Mouse (Mus musculus) stomach, embryonic 14.5 days (tissue): ENCODE measurements around the gene Hadhb. TPM values are rescaled to one million over a fixed set of nuclear protein-coding genes. Genes with fewer than 3 reads are reported as not detected.
"Not testable (repeated sequence)": the region's sequence is repeated elsewhere in the genome, so short reads cannot be mapped to it uniquely, and the experiment has no call there.

Source experiments
- ATAC-seq: fragments of 200-750 bp; cut with Nextera tagmentation; 2 replicates; pipeline ENCODE4 v1.8.0; 2017; ENCODE audit warnings: low read depth, moderate TSS enrichment; ENCODE audit not compliant: insufficient number of reproducible peaks, insufficient read depth, low FRiP score
- H3K27ac ChIP-seq: fragments of 300-500 bp; sonication (generic); 2 replicates; pipeline ENCODE4 v1.5.1; 2014; ENCODE audit warnings: mild to moderate bottlenecking, low read length, moderate library complexity, mixed read lengths
- H3K27me3 ChIP-seq: fragments of 300-500 bp; sonication (generic); 2 replicates; pipeline ENCODE4 v1.6.1; 2014; ENCODE audit warnings: low read length, control low read depth, mixed read lengths; ENCODE audit not compliant: control insufficient read depth, insufficient read depth
- H3K36me3 ChIP-seq: fragments of 300-500 bp; sonication (generic); 2 replicates; pipeline ENCODE4 v1.6.1; 2014; ENCODE audit warnings: mild to moderate bottlenecking, control low read depth, low read length, moderate library complexity, mixed read lengths; ENCODE audit not compliant: control insufficient read depth, insufficient read depth
- H3K4me1 ChIP-seq: fragments of 300-500 bp; sonication (generic); 2 replicates; pipeline ENCODE4 v1.6.1; 2014; ENCODE audit warnings: low read length, control low read depth, mixed read lengths; ENCODE audit not compliant: control insufficient read depth, insufficient read depth
- H3K4me2 ChIP-seq: fragments of 300-500 bp; sonication (generic); replicated peaks from 2 replicates; pipeline ENCODE4 v1.6.1; 2014; ENCODE audit warnings: low read depth, low read length, control low read depth
- H3K4me3 ChIP-seq: fragments of 300-500 bp; sonication (generic); 2 replicates; pipeline ENCODE4 v1.5.1; 2014; ENCODE audit warnings: low read depth, low read length, control low read depth
- H3K9ac ChIP-seq: fragments of 300-500 bp; sonication (generic); replicated peaks from 2 replicates; pipeline ENCODE4 v1.6.1; 2014; ENCODE audit warnings: low read depth, mild to moderate bottlenecking, control low read depth, low read length, moderate library complexity, mixed read lengths
- H3K9me3 ChIP-seq: fragments of 300-500 bp; sonication (generic); 2 replicates; pipeline ENCODE4 v1.6.1; 2016; ENCODE audit warnings: low read depth, low read length, control low read depth; ENCODE audit not compliant: control insufficient read depth
- WGBS: fragments of 180-500 bp; shearing (Covaris S2); extraction: QIAGEN DNeasy Blood & Tissue Kit; methylation state at CpG from one replicate; pipeline ENCODE4 v1.1.7; 2014; 5-methylcytosine and 5-hydroxymethylcytosine counted together
- polyA plus RNA-seq: library from polyadenylated mRNA; unstranded; fragments of >200 nt; fragmentation: Nextera tagmentation; extraction: Ambion mirVana; gene quantifications from 2 replicates; pipeline ENCODE4 v1.2.1, GENCODE M21; 2014

Hadhb gene
- polyA plus RNA-seq, 1 experiment from 2014 or later: 134 TPM

DNA sequence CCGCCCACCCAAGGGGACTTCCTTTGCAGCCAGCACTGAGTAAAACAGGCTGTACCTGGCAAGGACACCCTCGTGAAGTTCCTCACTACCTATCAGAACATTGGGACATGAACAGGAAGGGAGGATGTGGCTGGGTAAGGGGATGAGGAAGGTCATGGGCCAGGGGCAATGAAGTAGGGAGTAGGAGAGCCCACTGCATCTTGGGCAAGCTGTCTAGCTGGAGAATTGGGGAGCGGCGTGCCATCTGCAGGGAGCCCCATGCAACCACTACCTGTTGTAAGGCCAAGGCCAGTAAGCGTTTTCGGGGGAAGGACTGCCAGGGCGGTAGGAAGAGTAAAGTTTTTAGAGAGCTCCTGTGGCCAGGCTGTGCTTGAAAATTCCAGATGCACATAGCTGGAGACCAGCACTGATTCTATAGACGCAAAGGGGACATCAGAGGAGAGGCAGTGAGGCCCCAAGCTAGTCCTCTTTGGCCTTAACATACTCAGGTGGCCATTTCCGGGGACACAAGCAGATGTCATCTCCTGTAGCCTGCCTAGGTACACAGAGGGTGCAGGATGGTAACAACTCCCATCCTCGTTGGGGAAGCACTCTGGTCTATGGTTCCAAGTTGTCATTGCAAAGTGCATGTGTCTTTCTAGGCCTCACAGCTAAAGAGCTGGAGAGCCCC lies 48.3 kb downstream of the Hadhb start:
- no peaks in the 10 kb centered on the region for H3K9me3 ChIP-seq
- 80% methylated on average over 10 of the region's 10 CpGs for WGBS
- H3K4me3 ChIP-seq: no peak overlapping the region
- H3K27ac ChIP-seq: peak overlapping the region; percentile 69
- no peaks in the 10 kb centered on the region for H3K27me3 ChIP-seq
- H3K9ac ChIP-seq: no peak overlapping the region
- no peak overlapping the region for H3K4me2 ChIP-seq
- no peaks in the 10 kb centered on the region for H3K36me3 ChIP-seq
- H3K4me1 ChIP-seq: peaks cover 6% of the 10 kb centered on the region; the same call in 1 of the 2 replicates
- ATAC-seq: no peak

DNA sequence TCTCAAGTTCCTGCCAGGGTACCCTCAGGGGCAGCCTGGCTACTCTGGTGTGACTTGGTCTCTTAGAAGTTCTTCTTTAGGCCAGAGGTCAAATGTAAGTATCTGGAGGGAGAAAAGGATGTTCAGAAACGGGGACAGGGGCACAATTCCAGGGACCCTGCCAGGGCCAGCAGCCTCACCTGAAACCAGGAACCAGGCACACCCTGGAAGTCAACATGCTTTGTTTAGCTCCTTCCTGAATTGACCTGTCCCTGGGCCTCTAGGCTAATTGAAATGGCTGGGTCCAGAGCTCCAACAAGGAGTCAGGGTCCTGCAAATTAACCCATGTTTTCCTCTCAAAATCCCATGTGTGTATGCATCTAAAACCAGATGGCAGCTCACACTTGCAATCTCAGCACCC lies 49.4 kb downstream of the Hadhb start:
- Histone ChIP-seq H3K4me3 (no peak overlapping the region), H3K9me3 (no peaks in the 10 kb centered on the region), H3K4me2 (no peak overlapping the region), H3K27me3 (no peaks in the 10 kb centered on the region), H3K9ac (no peak overlapping the region), H3K27ac (no peak overlapping the region), H3K36me3 (no peaks in the 10 kb centered on the region), H3K4me1 (peaks cover 6% of the 10 kb centered on the region; the same call in 1 of the 2 replicates)
- WGBS: 52% methylated on average over 1 of the region's 1 CpGs
- ATAC-seq: no peak

DNA sequence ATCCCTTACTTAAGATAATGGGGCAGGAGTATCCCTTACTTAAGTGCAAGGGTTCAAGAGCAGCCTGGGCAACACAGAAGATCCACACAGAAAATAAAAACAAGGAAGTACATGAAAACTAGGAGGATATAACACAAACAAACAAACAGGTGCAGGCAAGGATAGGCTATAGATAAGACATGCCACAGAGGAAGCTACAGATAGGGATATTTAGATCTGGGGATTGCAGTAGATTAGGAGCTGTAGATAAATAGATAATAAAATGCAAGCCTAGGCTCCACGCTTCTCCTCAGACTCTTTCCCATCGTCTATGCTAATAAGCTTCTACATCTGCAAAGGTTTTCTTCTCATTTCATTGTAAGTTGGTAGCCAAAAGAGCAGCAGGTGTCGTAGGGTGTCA lies 50.0 kb downstream of the Hadhb start:
- ATAC-seq: no peak
- no peak overlapping the region for H3K9ac ChIP-seq
- H3K9me3 ChIP-seq: no peaks in the 10 kb centered on the region
- H3K27me3 ChIP-seq: no peaks in the 10 kb centered on the region
- peaks cover 6% of the 10 kb centered on the region; the same call in 1 of the 2 replicates for H3K4me1 ChIP-seq
- H3K36me3 ChIP-seq: no peaks in the 10 kb centered on the region
- H3K4me3 ChIP-seq: no peak overlapping the region
- H3K4me2 ChIP-seq: no peak overlapping the region
- H3K27ac ChIP-seq: no peak overlapping the region
- WGBS: 64% methylated on average over 3 of the region's 3 CpGs

DNA sequence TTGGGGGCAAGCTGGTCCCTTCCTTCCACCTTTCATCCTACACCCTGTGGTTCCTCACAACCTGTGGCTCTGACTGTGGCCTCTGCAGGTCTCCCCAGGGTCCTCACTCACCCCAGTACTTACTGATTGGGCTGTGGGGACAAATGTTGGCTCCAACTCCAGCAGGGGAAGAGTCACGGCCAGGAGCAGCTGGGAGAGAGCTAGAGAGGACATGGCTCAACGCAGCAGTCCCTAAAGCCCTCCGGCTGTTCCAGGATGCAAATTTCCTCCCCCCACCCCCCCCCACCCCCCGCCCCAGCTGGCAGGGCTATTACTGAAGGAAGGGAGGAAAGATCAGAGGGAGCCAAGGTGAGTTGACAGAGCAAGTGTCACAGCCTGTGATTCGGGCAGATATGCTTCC lies 50.4 kb downstream of the Hadhb start, which contains the start of gene Adgrf3:
Gene Adgrf3 (minus strand): TSS at position 230 of the 400 bp plus-strand sequence.
- Histone ChIP-seq H3K4me1 (peaks cover 6% of the 10 kb centered on the region; the same call in 1 of the 2 replicates), H3K4me2 (no peak within 1 kb of the TSS), H3K4me3 (no peak within 1 kb of the TSS), H3K9ac (no peak within 1 kb of the TSS), H3K9me3 (no peaks in the 10 kb centered on the region), H3K27ac (peak within 1 kb of the TSS; percentile 67; the same call in 1 of the 2 replicates), H3K27me3 (no peaks in the 10 kb centered on the region), H3K36me3 (no peaks in the 10 kb centered on the region)
- WGBS: 32% methylated on average over 5 of the region's 5 CpGs
- ATAC-seq: no peak

DNA sequence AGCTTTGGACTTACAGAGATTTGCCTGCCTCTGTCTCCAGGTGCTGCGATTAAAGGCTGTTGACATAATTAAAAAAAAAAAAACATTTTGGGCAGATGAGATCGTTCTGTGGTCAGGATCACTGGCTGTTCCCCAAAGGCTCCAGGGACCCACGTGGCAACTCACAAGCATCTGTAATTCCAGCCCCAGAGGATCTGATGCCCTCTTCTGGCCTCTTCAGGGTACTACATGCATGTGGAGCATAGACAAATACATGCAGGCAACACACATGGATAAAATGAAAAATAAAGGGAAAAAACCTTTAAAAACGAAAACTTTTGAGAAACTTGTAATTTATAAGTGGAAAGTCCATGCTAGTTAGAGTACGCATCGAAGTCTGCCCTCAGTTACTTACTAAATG lies 52.2 kb downstream of the Hadhb start:
- no peak overlapping the region for H3K4me2 ChIP-seq
- H3K9me3 ChIP-seq: no peaks in the 10 kb centered on the region
- ATAC-seq: no peak
- no peak overlapping the region for H3K4me3 ChIP-seq
- H3K9ac ChIP-seq: no peak overlapping the region
- H3K36me3 ChIP-seq: no peaks in the 10 kb centered on the region
- no peak overlapping the region for H3K27ac ChIP-seq
- H3K27me3 ChIP-seq: no peaks in the 10 kb centered on the region
- WGBS: 66% methylated on average over 6 of the region's 6 CpGs
- H3K4me1 ChIP-seq: peaks cover 6% of the 10 kb centered on the region; the same call in 1 of the 2 replicates

DNA sequence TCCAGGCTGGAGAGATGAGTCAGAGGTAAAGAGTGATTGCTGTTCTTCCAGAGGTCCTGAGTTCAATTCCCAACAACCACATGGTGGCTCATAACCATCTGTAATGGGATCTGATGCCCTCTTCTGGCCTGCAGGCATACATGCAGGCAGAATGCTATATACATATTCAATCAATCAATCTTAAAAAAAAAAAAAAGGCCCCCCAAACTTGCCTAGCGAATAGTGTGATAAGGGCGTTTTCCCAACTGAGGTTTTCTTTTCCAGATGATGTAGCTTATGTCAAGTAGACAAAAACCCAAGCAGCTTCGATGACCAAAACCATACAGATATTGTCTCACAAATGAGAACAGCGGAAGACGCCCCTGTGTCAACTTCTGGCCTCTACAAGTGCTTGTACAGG lies 55.7 kb downstream of the Hadhb start:
- H3K9ac ChIP-seq, H3K36me3 ChIP-seq, H3K4me1 ChIP-seq, H3K27ac ChIP-seq, ATAC-seq, H3K4me2 ChIP-seq, H3K4me3 ChIP-seq, H3K27me3 ChIP-seq, H3K9me3 ChIP-seq: not testable (repeated sequence)
- 87% methylated on average over 5 of the region's 5 CpGs for WGBS

DNA sequence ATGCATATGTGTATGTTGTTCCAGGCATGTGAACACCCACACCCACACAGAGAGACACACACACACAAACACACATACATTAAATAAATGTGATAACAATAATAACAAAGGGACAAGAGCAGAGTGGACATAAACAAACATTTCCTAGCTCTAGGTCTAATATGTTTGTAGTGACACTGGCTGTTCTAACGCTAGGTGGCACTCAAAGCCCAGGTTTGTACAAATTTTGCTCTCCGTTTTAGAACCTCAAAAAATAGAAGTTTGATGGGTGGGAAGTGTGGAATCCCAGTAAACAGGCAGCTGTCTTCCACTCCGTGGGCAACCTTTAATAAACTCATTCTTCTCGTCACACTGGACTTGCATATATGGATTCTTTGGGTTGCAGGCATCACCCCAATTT lies 59.8 kb downstream of the Hadhb start:
- no peak overlapping the region for H3K9ac ChIP-seq
- H3K36me3 ChIP-seq: no peaks in the 10 kb centered on the region
- H3K27me3 ChIP-seq: no peaks in the 10 kb centered on the region
- no peaks in the 10 kb centered on the region for H3K9me3 ChIP-seq
- no peak overlapping the region for H3K27ac ChIP-seq
- no peaks in the 10 kb centered on the region for H3K4me1 ChIP-seq
- H3K4me3 ChIP-seq: no peak overlapping the region
- 12% methylated on average over 4 of the region's 4 CpGs for WGBS
- H3K4me2 ChIP-seq: no peak overlapping the region
- no peak for ATAC-seq

DNA sequence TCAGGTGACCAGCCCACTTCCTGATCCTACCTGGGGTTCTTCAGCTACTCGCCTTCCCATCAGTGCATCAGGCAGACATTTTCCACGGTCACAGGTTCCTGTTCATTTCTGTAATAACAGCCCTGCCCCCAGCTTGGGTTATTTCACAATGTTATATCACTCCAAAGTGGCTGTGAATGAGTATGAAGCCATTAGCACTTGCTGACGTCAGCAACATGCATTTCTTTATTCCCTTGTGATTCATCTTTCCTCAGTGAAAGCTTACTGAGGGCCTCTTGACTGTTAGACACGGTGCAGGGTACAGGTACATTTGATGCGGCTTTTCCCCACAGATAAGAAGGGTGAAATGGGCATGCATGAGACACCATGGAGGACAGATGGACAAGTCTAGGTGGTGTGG lies 60.9 kb downstream of the Hadhb start:
- Histone ChIP-seq H3K4me2 (no peak overlapping the region), H3K36me3 (no peaks in the 10 kb centered on the region), H3K9me3 (no peaks in the 10 kb centered on the region), H3K4me1 (no peaks in the 10 kb centered on the region), H3K9ac (no peak overlapping the region), H3K27ac (no peak overlapping the region), H3K27me3 (no peaks in the 10 kb centered on the region), H3K4me3 (no peak overlapping the region)
- 69% methylated on average over 5 of the region's 5 CpGs for WGBS
- ATAC-seq: no peak

DNA sequence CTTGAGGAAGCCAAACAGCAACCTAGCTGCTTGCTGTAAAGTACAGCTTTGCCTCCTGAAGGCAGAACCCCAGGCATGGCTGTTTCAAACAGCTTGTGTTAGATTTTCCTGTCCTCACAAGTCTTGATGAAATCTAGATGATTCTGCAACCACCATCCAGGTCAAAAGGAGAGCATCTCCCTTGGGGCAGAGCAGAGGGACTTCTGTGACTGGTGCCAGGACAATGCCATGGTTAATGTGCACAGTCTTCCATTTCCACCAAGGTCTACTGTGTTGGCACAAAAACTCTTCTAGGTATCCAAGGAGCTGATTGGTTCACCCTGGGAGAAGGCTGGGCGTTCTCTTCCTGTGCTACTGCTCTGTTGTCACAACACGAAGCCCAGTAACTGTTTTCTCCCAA lies 64.7 kb downstream of the Hadhb start:
- H3K27ac ChIP-seq: no peak overlapping the region
- H3K4me2 ChIP-seq: no peak overlapping the region

More for the DNA sequence above, 64.7 kb downstream of the Hadhb start:
- Histone ChIP-seq H3K9ac (no peak overlapping the region), H3K9me3 (no peaks in the 10 kb centered on the region), H3K27me3 (no peaks in the 10 kb centered on the region), H3K4me1 (no peaks in the 10 kb centered on the region), H3K4me3 (no peak overlapping the region), H3K36me3 (no peaks in the 10 kb centered on the region)
- no peak for ATAC-seq
- WGBS: 83% methylated on average over 2 of the region's 2 CpGs
